ENCODE assay signal across 7 mouse cellular contexts in genomic region chr7:44548497-44549087, GRCm38 (mm10). TPM values are rescaled to one million over a fixed set of nuclear protein-coding genes. Genes with fewer than 3 reads are reported as not detected.
DNase-seq lines count a peak whose midpoint lies in the region; ATAC-seq lines count a peak whose summit lies in the region.

Pold1 (minus strand) TSS chr7:44548849.

- ATAC-seq in embryonic facial prominence, embryonic 12.5 days (ENCODE audit: insufficient number of reproducible peaks, insufficient read depth, low FRiP score, low TSS enrichment), result peak; percentile 84
- ATAC-seq in limb, embryonic 11.5 days (ENCODE audit: insufficient number of reproducible peaks, low FRiP score, low TSS enrichment, low read depth), result peak; percentile 92
- peak; percentile 90 for ATAC-seq in midbrain, embryonic 14.5 days (ENCODE audit: low FRiP score, low TSS enrichment)

- peak within 1 kb of the TSS; percentile 67 for H3K9ac ChIP-seq in embryonic facial prominence, embryonic 12.5 days
- H3K9ac ChIP-seq in limb, embryonic 11.5 days (ENCODE audit: low read length), result peak within 1 kb of the TSS; percentile 77
- peak within 1 kb of the TSS; percentile 45 for H3K9ac ChIP-seq in midbrain, embryonic 14.5 days (replicated peaks; ENCODE audit: low read length)

- peaks cover 33% of the 10 kb centered on the region for H3K36me3 ChIP-seq in embryonic facial prominence, embryonic 12.5 days
- H3K36me3 ChIP-seq in limb, embryonic 11.5 days (ENCODE audit: control insufficient read depth, insufficient read depth, low read length), result peaks cover 21% of the 10 kb centered on the region
- peaks cover 28% of the 10 kb centered on the region for H3K36me3 ChIP-seq in midbrain, embryonic 14.5 days (ENCODE audit: control insufficient read depth, insufficient read depth, low read length)

- peak; percentile 99 for DNase-seq in adrenal gland, postnatal 25 days
- DNase-seq in heart, adult 11 months, result peak; percentile 100
- peak; percentile 100 for DNase-seq in kidney, adult 18-20 months
- DNase-seq in limb, embryonic 11.5 days (ENCODE audit: low spot score), result peak; percentile 100
- peak; percentile 99 for DNase-seq in midbrain, embryonic 14.5 days
- DNase-seq in spleen, adult 18-20 months, result peak; percentile 100

- H3K9me3 ChIP-seq in embryonic facial prominence, embryonic 12.5 days, result no peaks in the 10 kb centered on the region
- H3K9me3 ChIP-seq in limb, embryonic 11.5 days (ENCODE audit: control insufficient read depth, low read length), result no peaks in the 10 kb centered on the region
- H3K9me3 ChIP-seq in midbrain, embryonic 14.5 days (ENCODE audit: control insufficient read depth, low read length), result no peaks in the 10 kb centered on the region

- H3K27ac ChIP-seq in embryonic facial prominence, embryonic 12.5 days, result peak within 1 kb of the TSS; percentile 88
- no peak within 1 kb of the TSS; the same call in 1 of the 2 replicates for H3K27ac ChIP-seq in limb, embryonic 11.5 days (replicated peaks; ENCODE audit: low read depth, low read length)
- peak within 1 kb of the TSS; percentile 49; the same call in 1 of the 2 replicates for H3K27ac ChIP-seq in midbrain, embryonic 14.5 days (replicated peaks; ENCODE audit: low read depth, low read length)

- peaks cover 20% of the 10 kb centered on the region for H3K4me1 ChIP-seq in embryonic facial prominence, embryonic 12.5 days
- H3K4me1 ChIP-seq in limb, embryonic 11.5 days (ENCODE audit: control insufficient read depth, insufficient read depth, low read length), result peaks cover 10% of the 10 kb centered on the region
- H3K4me1 ChIP-seq in midbrain, embryonic 14.5 days (ENCODE audit: control insufficient read depth, insufficient read depth, low read length), result peaks cover 16% of the 10 kb centered on the region

- H3K4me2 ChIP-seq in embryonic facial prominence, embryonic 12.5 days (replicated peaks), result peak within 1 kb of the TSS; percentile 77
- peak within 1 kb of the TSS; percentile 72 for H3K4me2 ChIP-seq in limb, embryonic 11.5 days (ENCODE audit: low read depth, severe bottlenecking)
- H3K4me2 ChIP-seq in midbrain, embryonic 14.5 days (ENCODE audit: low read length), result peak within 1 kb of the TSS; percentile 95

- no peaks in the 10 kb centered on the region for H3K27me3 ChIP-seq in embryonic facial prominence, embryonic 12.5 days
- no peaks in the 10 kb centered on the region for H3K27me3 ChIP-seq in limb, embryonic 11.5 days (ENCODE audit: control insufficient read depth, insufficient read depth, low read length)
- H3K27me3 ChIP-seq in midbrain, embryonic 14.5 days (ENCODE audit: control insufficient read depth, insufficient read depth, low read length), result no peaks in the 10 kb centered on the region

- H3K4me3 ChIP-seq in embryonic facial prominence, embryonic 12.5 days, result peak within 1 kb of the TSS; percentile 70
- H3K4me3 ChIP-seq in limb, embryonic 11.5 days (ENCODE audit: low read depth, low read length), result peak within 1 kb of the TSS; percentile 65
- H3K4me3 ChIP-seq in midbrain, embryonic 14.5 days (replicated peaks; ENCODE audit: low read depth, low read length), result peak within 1 kb of the TSS; percentile 56

- under 1% methylated on average over 43 of the region's 43 CpGs for WGBS in embryonic facial prominence, embryonic 12.5 days
- WGBS in limb, embryonic 11.5 days, result under 1% methylated on average over 43 of the region's 43 CpGs
- WGBS in midbrain, embryonic 14.5 days, result 0% methylated on average over 43 of the region's 43 CpGs

RNA-seq across cellular contexts. Expression of gene Pold1, which starts in this region (rescaled TPM):
- 14.2 and 22.6 TPM in 2 replicates for total RNA-seq in adrenal gland, postnatal 25 days (2021)
- polyA plus RNA-seq in embryonic facial prominence, embryonic 12.5 days (2016; fragmentation: Nextera tagmentation; extraction: Ambion mirVana), result 125 and 130 TPM in 2 replicates
- polyA plus RNA-seq in limb, embryonic 11.5 days (2014; fragmentation: Nextera tagmentation; extraction: Ambion mirVana), result 82.5 and 84.3 TPM in 2 replicates
- 17.8 and 19.5 TPM in 2 replicates for polyA plus RNA-seq in midbrain, embryonic 14.5 days (2014; fragmentation: Nextera tagmentation; extraction: Ambion mirVana)
